Mouse (Mus musculus): Measurements from ENCODE around the gene Mrc1.
"Not testable (repeated sequence)": the region's sequence is repeated elsewhere in the genome, so short reads cannot be mapped to it uniquely, and the experiment has no call there.

The Mrc1 gene

GRCm38 (mm10) chr2:14229149-14229548, at the start of gene Mrc1:
Gene Mrc1 (plus strand): TSS chr2:14229392.
- DNase-seq (ENCODE audit: low read depth), result no peak

- no peak for DNase-seq (ENCODE audit: low read depth)
Measured at GRCm38 (mm10) chr2:14184375-14184774, 44.8 kb upstream of the Mrc1 start.

GRCm38 (mm10) chr2:14190684-14191083, 38.5 kb upstream of the Mrc1 start:
- DNase-seq (ENCODE audit: low read depth), result no peak

GRCm38 (mm10) chr2:14191601-14192000, 37.6 kb upstream of the Mrc1 start:
- no peak for DNase-seq (ENCODE audit: low read depth)

- DNase-seq (ENCODE audit: low read depth), result peak; percentile 28
Measured at GRCm38 (mm10) chr2:14192046-14192445, 37.1 kb upstream of the Mrc1 start.

- DNase-seq (ENCODE audit: low read depth), result not testable (repeated sequence)
Measured at GRCm38 (mm10) chr2:14198325-14198903, 30.8 kb upstream of the Mrc1 start.

- no peak for DNase-seq (ENCODE audit: low read depth)
Measured at GRCm38 (mm10) chr2:14199621-14200020, 29.6 kb upstream of the Mrc1 start.

GRCm38 (mm10) chr2:14200879-14201445, 28.2 kb upstream of the Mrc1 start:
- not testable (repeated sequence) for DNase-seq (ENCODE audit: low read depth)

GRCm38 (mm10) chr2:14204308-14204707, 24.9 kb upstream of the Mrc1 start:
- DNase-seq (ENCODE audit: low read depth), result no peak

GRCm38 (mm10) chr2:14206798-14207197, 22.4 kb upstream of the Mrc1 start:
- no peak for DNase-seq (ENCODE audit: low read depth)

GRCm38 (mm10) chr2:14210731-14211130, 18.5 kb upstream of the Mrc1 start:
- no peak for DNase-seq (ENCODE audit: low read depth)

- DNase-seq (ENCODE audit: low read depth), result no peak
Measured at GRCm38 (mm10) chr2:14211606-14212005, 17.6 kb upstream of the Mrc1 start.

- DNase-seq (ENCODE audit: low read depth), result no peak
Measured at GRCm38 (mm10) chr2:14214764-14215163, 14.4 kb upstream of the Mrc1 start.

- DNase-seq (ENCODE audit: low read depth), result no peak
Measured at GRCm38 (mm10) chr2:14216653-14217052, 12.5 kb upstream of the Mrc1 start.

GRCm38 (mm10) chr2:14218126-14218525, 11.1 kb upstream of the Mrc1 start:
- no peak for DNase-seq (ENCODE audit: low read depth)

- no peak for DNase-seq (ENCODE audit: low read depth)
Measured at GRCm38 (mm10) chr2:14224387-14224786, 4.8 kb upstream of the Mrc1 start.

- DNase-seq (ENCODE audit: low read depth), result no peak
Measured at GRCm38 (mm10) chr2:14228495-14228894, 697 bp upstream of the Mrc1 start.

- no peak for DNase-seq (ENCODE audit: low read depth)
Measured at GRCm38 (mm10) chr2:14229979-14230378, 787 bp downstream of the Mrc1 start.

- DNase-seq (ENCODE audit: low read depth), result no peak
Measured at GRCm38 (mm10) chr2:14232897-14233296, 3.7 kb downstream of the Mrc1 start.

GRCm38 (mm10) chr2:14233983-14234382, 4.8 kb downstream of the Mrc1 start:
- DNase-seq (ENCODE audit: low read depth), result no peak

- DNase-seq (ENCODE audit: low read depth), result no peak
Measured at GRCm38 (mm10) chr2:14235319-14235718, 6.1 kb downstream of the Mrc1 start.

GRCm38 (mm10) chr2:14236920-14237319, 7.7 kb downstream of the Mrc1 start:
- DNase-seq (ENCODE audit: low read depth), result no peak

GRCm38 (mm10) chr2:14237723-14238122, 8.5 kb downstream of the Mrc1 start:
- no peak for DNase-seq (ENCODE audit: low read depth)

GRCm38 (mm10) chr2:14239151-14239550, 10.0 kb downstream of the Mrc1 start:
- no peak for DNase-seq (ENCODE audit: low read depth)

All from c-Kit-positive CD71-negative TER-119-negative erythroid progenitor cells, embryonic 14.5 days (primary cell).